Mouse (Mus musculus): ENCODE measurements around the gene Tmod1.

- no peak for TF ChIP-seq CTCF (IDR thresholded peaks at IDR 0.05; ENCODE audit: borderline replicate concordance, insufficient read depth, low read length)
- TF ChIP-seq POLR2A (IDR thresholded peaks at IDR 0.05; ENCODE audit: low read depth, low read length), result no peak
These were observed 29.8 kb downstream of the Tmod1 start for GRCm38 (mm10) chr4:46068573-46068972.

All from embryonic fibroblast, embryonic 13.5 days (primary cell).